In the genomic region with DNA sequence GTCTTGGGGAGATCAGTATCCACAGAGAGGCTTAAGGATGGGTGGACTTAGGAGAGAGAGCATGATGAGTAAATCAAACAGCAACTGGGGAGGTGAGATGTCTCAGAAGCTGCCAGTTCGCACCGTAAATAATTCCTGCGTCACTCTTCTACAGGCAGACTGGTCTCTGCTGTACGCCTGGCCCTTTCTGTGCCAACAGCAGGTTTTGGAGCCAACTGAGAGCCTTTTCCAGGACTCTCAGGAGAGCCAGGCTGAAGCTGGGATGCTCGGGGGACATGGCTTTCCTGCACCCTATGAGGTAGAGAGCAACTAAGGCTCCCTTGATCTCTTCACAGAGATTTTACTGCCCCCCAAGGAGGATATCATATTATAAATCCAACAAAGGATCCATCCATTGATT, we compare ENCODE assay signal across 25 mouse cellular contexts.
"Had no signal": no experiment of that assay in that cellular context is flagged by ENCODE, and none has a peak within 500 bp of the region (broad histone marks: within the 10 kb centered on the region; RNA-seq: fewer than 3 reads in every experiment).

No protein-coding gene starts in this region.

- H3K4me3 ChIP-seq: gastrocnemius, adult 2 months; heart, embryonic 12.5 days; hindbrain, embryonic 10.5 days; hindbrain, embryonic 12.5 days; intestine, embryonic 15.5 days; layer of hippocampus, adult 2 months; left cerebral cortex, adult 2 months; limb, embryonic 13.5 days; limb, embryonic 15.5 days; liver, embryonic 12.5 days had no signal

- DNase-seq: gastrocnemius, adult 2 months; gastrocnemius, postnatal 10 days; gastrocnemius, postnatal 25 days; heart, adult 18-20 months; heart, postnatal 10 days; heart, postnatal 4 days; kidney, adult 18-20 months; kidney, adult 8-10 months; kidney, postnatal 10 days; kidney, postnatal 25 days; kidney, postnatal 4 days had no signal

- H3K9ac ChIP-seq: hindbrain, embryonic 12.5 days; hindbrain, embryonic 14.5 days; intestine, embryonic 15.5 days; limb, embryonic 13.5 days; limb, embryonic 15.5 days; liver, embryonic 12.5 days; liver, embryonic 14.5 days had no signal

- H3K27me3 ChIP-seq: intestine, embryonic 15.5 days; liver, embryonic 12.5 days had no signal

- H3K27ac ChIP-seq: gastrocnemius, adult 2 months; hindbrain, embryonic 10.5 days; hindbrain, embryonic 12.5 days; hindbrain, embryonic 14.5 days; intestine, embryonic 15.5 days; layer of hippocampus, adult 2 months; left cerebral cortex, adult 2 months; limb, embryonic 13.5 days; limb, embryonic 15.5 days; liver, embryonic 12.5 days; liver, embryonic 14.5 days had no signal

- H3K36me3 ChIP-seq: heart, embryonic 12.5 days; hindbrain, embryonic 10.5 days; hindbrain, embryonic 12.5 days; intestine, embryonic 15.5 days; limb, embryonic 13.5 days; limb, embryonic 15.5 days; liver, embryonic 12.5 days had no signal

- ATAC-seq: hindbrain, embryonic 16.5 days; inflammation-experienced regulatory T-cells, adult 6 months; intestine, embryonic 15.5 days; intestine, postnatal 0 days; liver, embryonic 12.5 days had no signal

- H3K4me1 ChIP-seq: liver, embryonic 12.5 days had no signal

- H3K9me3 ChIP-seq: hindbrain, embryonic 10.5 days; intestine, embryonic 15.5 days; limb, embryonic 15.5 days; liver, embryonic 12.5 days had no signal

- H3K4me2 ChIP-seq: heart, embryonic 12.5 days; hindbrain, embryonic 12.5 days; hindbrain, embryonic 14.5 days; intestine, embryonic 15.5 days; limb, embryonic 13.5 days; limb, embryonic 15.5 days; liver, embryonic 12.5 days had no signal
